Mouse (Mus musculus) erythroblast, adult 5-6 weeks (primary cell): ENCODE results near the gene Tmsb15l. TPM values are rescaled to one million over a fixed set of nuclear protein-coding genes. Genes with fewer than 3 reads are reported as not detected.

Experiments
- total RNA-seq, 2 experiments: library from RNA; stranded (forward) in 1 of 2; stranded (reverse) in 1 of 2; fragments of 150-400 nt in 1 of 2; fragments of 200-764, 138-1000 nt in 1 of 2; gene quantifications; 2 replicates each; pipeline versions ENCODE4 v1.2.3 to v1.2.4; 2015 to 2017; ENCODE audit warnings: low replicate concordance in 2 of 2

The Tmsb15l gene
- total RNA-seq, 2 experiments from 2014 or later = not detected

Other genes starting within 250 kb of the Tmsb15l start
- 42.1 and 57.5 TPM in 2 replicates for gene Morf4l2, start 233.2 kb downstream of the Tmsb15l start, total RNA-seq (2015; ENCODE audit: low replicate concordance)
- gene Morf4l2, start 233.2 kb downstream of the Tmsb15l start, total RNA-seq (2017; ENCODE audit: low replicate concordance) = 120 and 125 TPM in 2 replicates
- not detected in 2 replicates for gene Glra4, start 196.7 kb downstream of the Tmsb15l start, total RNA-seq (2015; ENCODE audit: low replicate concordance)
- not detected in 2 replicates for gene Glra4, start 196.7 kb downstream of the Tmsb15l start, total RNA-seq (2017; ENCODE audit: low replicate concordance)
- gene Plp1, start 154.2 kb downstream of the Tmsb15l start, total RNA-seq (2015; ENCODE audit: low replicate concordance) = 0.42 TPM in 1 of 2 replicates, not detected in the other
- gene Plp1, start 154.2 kb downstream of the Tmsb15l start, total RNA-seq (2017; ENCODE audit: low replicate concordance) = 0.28 TPM in 1 of 2 replicates, not detected in the other
- not detected in 2 replicates for gene Rab9b, start 108.1 kb downstream of the Tmsb15l start, total RNA-seq (2015; ENCODE audit: low replicate concordance)
- not detected in 2 replicates for gene Rab9b, start 108.1 kb downstream of the Tmsb15l start, total RNA-seq (2017; ENCODE audit: low replicate concordance)
- gene H2bfm, start 49.5 kb downstream of the Tmsb15l start, total RNA-seq (2015; ENCODE audit: low replicate concordance) = not detected in 2 replicates
- gene H2bfm, start 49.5 kb downstream of the Tmsb15l start, total RNA-seq (2017; ENCODE audit: low replicate concordance) = not detected in 2 replicates
- gene Tmsb15b2, start 1.4 kb downstream of the Tmsb15l start, total RNA-seq (2015; ENCODE audit: low replicate concordance) = not detected in 2 replicates
- not detected in 2 replicates for gene Tmsb15b2, start 1.4 kb downstream of the Tmsb15l start, total RNA-seq (2017; ENCODE audit: low replicate concordance)
- gene Tmsb15b1, start within 50 bp of the Tmsb15l start, total RNA-seq (2015; ENCODE audit: low replicate concordance) = not detected in 2 replicates
- gene Tmsb15b1, start within 50 bp of the Tmsb15l start, total RNA-seq (2017; ENCODE audit: low replicate concordance) = 1.7 TPM in 1 of 2 replicates, not detected in the other
- 0.77 TPM in 1 of 2 replicates, not detected in the other for gene Zcchc18, start 16.3 kb upstream of the Tmsb15l start, total RNA-seq (2015; ENCODE audit: low replicate concordance)
- 0.28 TPM in 1 of 2 replicates, not detected in the other for gene Zcchc18, start 16.3 kb upstream of the Tmsb15l start, total RNA-seq (2017; ENCODE audit: low replicate concordance)
- 3.8 and 4.6 TPM in 2 replicates for gene Slc25a53, start 61.4 kb upstream of the Tmsb15l start, total RNA-seq (2015; ENCODE audit: low replicate concordance)
- 1.8 and 7.8 TPM in 2 replicates for gene Slc25a53, start 61.4 kb upstream of the Tmsb15l start, total RNA-seq (2017; ENCODE audit: low replicate concordance)
- gene Fam199x, start 72.7 kb upstream of the Tmsb15l start, total RNA-seq (2015; ENCODE audit: low replicate concordance) = 0.58 and 1.0 TPM in 2 replicates
- 2.0 and 2.2 TPM in 2 replicates for gene Fam199x, start 72.7 kb upstream of the Tmsb15l start, total RNA-seq (2017; ENCODE audit: low replicate concordance)
- not detected in 2 replicates for gene Esx1, start 145.2 kb upstream of the Tmsb15l start, total RNA-seq (2015; ENCODE audit: low replicate concordance)
- not detected in 2 replicates for gene Esx1, start 145.2 kb upstream of the Tmsb15l start, total RNA-seq (2017; ENCODE audit: low replicate concordance)